Mouse (Mus musculus) hindbrain, embryonic 14.5 days (tissue): ENCODE data around the gene Cpt1c. TPM values are rescaled to one million over a fixed set of nuclear protein-coding genes. Genes with fewer than 3 reads are reported as not detected.

Source experiments
- ATAC-seq: fragments of 200-750 bp; cut with Nextera tagmentation; 2 replicates; pipeline ENCODE4 v1.8.0; 2017; ENCODE audit warnings: moderate number of reproducible peaks, mild to moderate bottlenecking, moderate TSS enrichment, moderate library complexity; ENCODE audit not compliant: low FRiP score
- DNase-seq: peaks from one replicate; pipeline ENCODE4 v3.0.0-alpha.2; 2015; ENCODE audit warnings: low spot score
- H3K27ac ChIP-seq: fragments of 300-500 bp; sonication (generic); 2 replicates; pipeline ENCODE4 v1.5.1; 2014; ENCODE audit warnings: mild to moderate bottlenecking, moderate library complexity
- H3K27me3 ChIP-seq: fragments of 300-500 bp; sonication (generic); 2 replicates; pipeline ENCODE4 v1.6.1; 2014; ENCODE audit warnings: mild to moderate bottlenecking, low read length, mixed read lengths; ENCODE audit not compliant: control insufficient read depth, insufficient read depth
- H3K36me3 ChIP-seq: fragments of 300-500 bp; sonication (generic); replicated peaks from 2 replicates; pipeline ENCODE4 v1.6.1; 2014; ENCODE audit not compliant: control insufficient read depth, insufficient read depth
- H3K4me1 ChIP-seq: fragments of 300-500 bp; sonication (generic); replicated peaks from 2 replicates; pipeline ENCODE4 v1.6.1; 2014; ENCODE audit warnings: antibody characterized with exemption, low read length, mixed read lengths; ENCODE audit not compliant: control insufficient read depth, insufficient read depth
- H3K4me2 ChIP-seq: fragments of 300-500 bp; sonication (generic); replicated peaks from 2 replicates; pipeline ENCODE4 v1.6.1; 2014; ENCODE audit warnings: mild to moderate bottlenecking, moderate library complexity
- H3K4me3 ChIP-seq: fragments of 300-500 bp; sonication (generic); replicated peaks from 2 replicates; pipeline ENCODE4 v1.5.1; 2014; ENCODE audit warnings: mild to moderate bottlenecking, low read length
- H3K9ac ChIP-seq: fragments of 300-500 bp; sonication (generic); 2 replicates; pipeline ENCODE4 v1.6.1; 2014
- H3K9me3 ChIP-seq: fragments of 300-500 bp; sonication (generic); 2 replicates; pipeline ENCODE4 v1.6.1; 2016; ENCODE audit warnings: low read length; ENCODE audit not compliant: control insufficient read depth
- WGBS: fragments of 180-500 bp; shearing (Covaris S2); extraction: QIAGEN DNeasy Blood & Tissue Kit; methylation state at CpG from one replicate; pipeline ENCODE4 v1.1.7; 2014; 5-methylcytosine and 5-hydroxymethylcytosine counted together
- microRNA-seq: library from miRNA; unstranded; fragments of <30 nt; microRNA quantifications from one replicate; pipeline ENCODE4, GENCODE M21; 2016
- polyA plus RNA-seq: library from polyadenylated mRNA; unstranded; fragments of >200 nt; fragmentation: Nextera tagmentation; extraction: Ambion mirVana; gene quantifications from 2 replicates; pipeline ENCODE4 v1.2.1, GENCODE M21; 2014

Cpt1c gene
- polyA plus RNA-seq, 1 experiment from 2014 or later = 53.3 TPM

GRCm38 (mm10) chr7:44919127-44919526, 55.5 kb downstream of the Cpt1c start:
- Histone ChIP-seq H3K36me3 (peaks cover 64% of the 10 kb centered on the region), H3K4me3 (no peak overlapping the region), H3K4me2 (no peak overlapping the region), H3K27me3 (no peaks in the 10 kb centered on the region), H3K4me1 (no peaks in the 10 kb centered on the region), H3K27ac (no peak overlapping the region), H3K9ac (no peak overlapping the region), H3K9me3 (no peaks in the 10 kb centered on the region)
- WGBS = 94% methylated on average over 5 of the region's 5 CpGs
- ATAC-seq (no peak), DNase-seq (no peak)

GRCm38 (mm10) chr7:44918219-44918618, 56.4 kb downstream of the Cpt1c start:
- DNase-seq (no peak), ATAC-seq (no peak)
- Histone ChIP-seq H3K27ac (no peak overlapping the region), H3K9ac (no peak overlapping the region), H3K9me3 (no peaks in the 10 kb centered on the region), H3K4me2 (no peak overlapping the region), H3K4me3 (no peak overlapping the region), H3K27me3 (no peaks in the 10 kb centered on the region), H3K4me1 (no peaks in the 10 kb centered on the region), H3K36me3 (peaks cover 64% of the 10 kb centered on the region)
- 89% methylated on average over 3 of the region's 3 CpGs for WGBS

DNA sequence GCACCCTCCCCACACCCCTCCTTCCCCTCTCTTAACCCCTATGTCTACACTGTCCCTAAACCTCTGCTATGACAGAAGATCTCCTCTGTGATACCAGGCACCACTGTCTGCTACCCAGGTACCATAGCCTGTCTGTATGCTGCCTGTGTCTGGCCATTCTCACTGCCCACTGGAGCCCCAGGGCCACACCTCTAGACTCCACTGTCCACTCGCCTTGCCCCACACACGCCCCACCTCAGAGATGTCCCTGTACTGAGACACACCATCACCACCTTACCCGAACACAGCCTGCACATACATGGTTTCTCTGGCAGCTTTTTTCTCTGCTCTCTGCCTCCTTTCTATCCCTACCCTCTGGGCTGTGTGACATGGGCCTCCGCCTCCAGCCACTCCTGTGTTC, 57.8 kb downstream of the Cpt1c start:
- 94% methylated on average over 4 of the region's 4 CpGs for WGBS
- Histone ChIP-seq H3K4me3 (no peak overlapping the region), H3K4me2 (no peak overlapping the region), H3K4me1 (no peaks in the 10 kb centered on the region), H3K27me3 (no peaks in the 10 kb centered on the region), H3K9ac (no peak overlapping the region), H3K27ac (no peak overlapping the region), H3K9me3 (no peaks in the 10 kb centered on the region), H3K36me3 (peaks cover 64% of the 10 kb centered on the region)
- ATAC-seq (peak; percentile 47; the same call in 1 of the 2 replicates), DNase-seq (no peak)

GRCm38 (mm10) chr7:44916191-44916590, 58.5 kb downstream of the Cpt1c start:
- 89% methylated on average over 6 of the region's 6 CpGs for WGBS
- Histone ChIP-seq H3K36me3 (peaks cover 65% of the 10 kb centered on the region), H3K9me3 (no peaks in the 10 kb centered on the region), H3K4me1 (no peaks in the 10 kb centered on the region), H3K4me3 (no peak overlapping the region), H3K27ac (no peak overlapping the region), H3K27me3 (no peaks in the 10 kb centered on the region), H3K9ac (no peak overlapping the region), H3K4me2 (no peak overlapping the region)
- DNase-seq = no peak
- no peak for ATAC-seq

GRCm38 (mm10) chr7:44915314-44915713, 59.3 kb downstream of the Cpt1c start:
- Histone ChIP-seq H3K27me3 (no peaks in the 10 kb centered on the region), H3K36me3 (peaks cover 71% of the 10 kb centered on the region), H3K9ac (no peak overlapping the region), H3K4me3 (no peak overlapping the region), H3K4me2 (no peak overlapping the region), H3K27ac (no peak overlapping the region), H3K4me1 (no peaks in the 10 kb centered on the region), H3K9me3 (no peaks in the 10 kb centered on the region)
- DNase-seq (no peak), ATAC-seq (no peak)
- WGBS = 94% methylated on average over 9 of the region's 9 CpGs

DNA sequence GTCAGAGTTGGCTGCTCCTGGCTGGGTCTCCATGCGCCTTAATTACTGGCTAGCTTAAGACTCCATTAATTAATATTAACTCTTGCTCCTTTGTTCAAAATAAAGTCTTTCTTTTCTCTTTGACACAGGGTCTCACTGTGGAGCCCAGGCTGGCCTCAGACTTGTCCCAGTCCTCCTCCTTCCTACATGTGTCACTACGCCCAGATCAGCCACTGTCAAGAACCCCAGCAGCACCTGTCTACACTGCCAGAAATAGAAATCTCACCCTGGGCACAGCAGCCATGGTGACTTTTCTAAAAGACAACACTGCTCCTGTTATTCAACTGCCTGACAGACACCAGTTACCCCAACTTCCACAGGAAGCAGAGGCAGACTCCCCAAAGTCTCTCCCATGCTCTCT, 60.3 kb downstream of the Cpt1c start:
- Histone ChIP-seq H3K4me3 (no peak overlapping the region), H3K4me1 (no peaks in the 10 kb centered on the region), H3K27me3 (no peaks in the 10 kb centered on the region), H3K9me3 (no peaks in the 10 kb centered on the region), H3K36me3 (peaks cover 71% of the 10 kb centered on the region), H3K27ac (no peak overlapping the region), H3K9ac (no peak overlapping the region), H3K4me2 (no peak overlapping the region)
- WGBS = 92% methylated on average over 2 of the region's 2 CpGs
- DNase-seq (no peak), ATAC-seq (no peak)

Small RNAs within 50 kb of the gene (microRNA-seq; reads per million reads assigned to microRNA genes)
- gene Mir7054 = 0.65 reads per million

Other genes starting within 250 kb of the Cpt1c start
- gene Vrk3, start 226.4 kb downstream of the Cpt1c start, polyA plus RNA-seq = 24.5 and 28.8 TPM in 2 replicates
- gene Zfp473, start 223.8 kb downstream of the Cpt1c start, polyA plus RNA-seq = 1.4 and 1.5 TPM in 2 replicates
- gene Nup62, start 158.8 kb downstream of the Cpt1c start, polyA plus RNA-seq = 25.4 and 30.0 TPM in 2 replicates
- 1.3 TPM in 2 replicates for gene Il4i1, start 158.5 kb downstream of the Cpt1c start, polyA plus RNA-seq
- gene Atf5, start 158.2 kb downstream of the Cpt1c start, polyA plus RNA-seq = 2.2 and 2.5 TPM in 2 replicates
- gene Akt1s1, start 125.9 kb downstream of the Cpt1c start, polyA plus RNA-seq = 57.6 and 59.1 TPM in 2 replicates
- 98.5 and 104 TPM in 2 replicates for gene Tbc1d17, start 125.8 kb downstream of the Cpt1c start, polyA plus RNA-seq
- 23.4 and 26.5 TPM in 2 replicates for gene Pnkp, start 117.7 kb downstream of the Cpt1c start, polyA plus RNA-seq
- 430 and 454 TPM in 2 replicates for gene Ptov1, start 105.1 kb downstream of the Cpt1c start, polyA plus RNA-seq
- 87.5 and 90.6 TPM in 2 replicates for gene Med25, start 82.1 kb downstream of the Cpt1c start, polyA plus RNA-seq
- 15.9 and 16.0 TPM in 2 replicates for gene Fuz, start 78.8 kb downstream of the Cpt1c start, polyA plus RNA-seq
- 123 and 135 TPM in 2 replicates for gene Ap2a1, start 45.4 kb downstream of the Cpt1c start, polyA plus RNA-seq
- gene Tsks, start 31.6 kb downstream of the Cpt1c start, polyA plus RNA-seq = 0.14 and 0.33 TPM in 2 replicates
- gene Prmt1, start 11.7 kb upstream of the Cpt1c start, polyA plus RNA-seq = 194 and 210 TPM in 2 replicates
- gene Irf3, start 22.8 kb upstream of the Cpt1c start, polyA plus RNA-seq = 52.1 and 56.9 TPM in 2 replicates
- 9.2 and 12.6 TPM in 2 replicates for gene Bcl2l12, start 23.9 kb upstream of the Cpt1c start, polyA plus RNA-seq
- 59.7 and 61.9 TPM in 2 replicates for gene Scaf1, start 41.5 kb upstream of the Cpt1c start, polyA plus RNA-seq
- 14.2 and 15.2 TPM in 2 replicates for gene Rras, start 43.1 kb upstream of the Cpt1c start, polyA plus RNA-seq
- gene Prr12, start 78.0 kb upstream of the Cpt1c start, polyA plus RNA-seq = 16.5 and 16.8 TPM in 2 replicates
- gene Nosip, start 87.6 kb upstream of the Cpt1c start, polyA plus RNA-seq = 57.9 and 62.1 TPM in 2 replicates
- 12.8 and 13.9 TPM in 2 replicates for gene Prrg2, start 87.8 kb upstream of the Cpt1c start, polyA plus RNA-seq
- gene Rcn3, start 117.4 kb upstream of the Cpt1c start, polyA plus RNA-seq = 77.7 and 93.3 TPM in 2 replicates
- gene Fcgrt, start 129.0 kb upstream of the Cpt1c start, polyA plus RNA-seq = 37.7 and 40.5 TPM in 2 replicates
- gene Rps11, start 149.6 kb upstream of the Cpt1c start, polyA plus RNA-seq = 767 and 952 TPM in 2 replicates
- 725 and 835 TPM in 2 replicates for gene Rpl13a, start 153.9 kb upstream of the Cpt1c start, polyA plus RNA-seq
- 0.22 TPM in 1 of 2 replicates, not detected in the other for gene Gm45713, start 161.4 kb upstream of the Cpt1c start, polyA plus RNA-seq
- 1.7 and 1.8 TPM in 2 replicates for gene Flt3l, start 161.6 kb upstream of the Cpt1c start, polyA plus RNA-seq
- gene Pih1d1, start 179.5 kb upstream of the Cpt1c start, polyA plus RNA-seq = 91.0 and 93.5 TPM in 2 replicates
- gene Aldh16a1, start 179.7 kb upstream of the Cpt1c start, polyA plus RNA-seq = 16.0 and 21.3 TPM in 2 replicates
- gene Slc17a7, start 189.1 kb upstream of the Cpt1c start, polyA plus RNA-seq = 0.47 and 0.48 TPM in 2 replicates
- gene Gfy, start 204.7 kb upstream of the Cpt1c start, polyA plus RNA-seq = not detected in 2 replicates
- gene Pth2, start 206.1 kb upstream of the Cpt1c start, polyA plus RNA-seq = 0.83 TPM in 1 of 2 replicates, not detected in the other
- gene Ccdc155, start 230.0 kb upstream of the Cpt1c start, polyA plus RNA-seq = 0.50 and 0.57 TPM in 2 replicates
- 8.7 and 11.3 TPM in 2 replicates for gene Dkkl1, start 237.3 kb upstream of the Cpt1c start, polyA plus RNA-seq
- 37.7 and 48.0 TPM in 2 replicates for gene Tead2, start 240.9 kb upstream of the Cpt1c start, polyA plus RNA-seq